Mouse (Mus musculus) frontal cortex, postnatal 10 days (tissue): Measurements from ENCODE around the gene Abcd3.

Experiments
- DNase-seq, 2 experiments: peaks; one replicate each; pipeline ENCODE4 v3.0.0; 2022; ENCODE audit warnings: low spot score in 2 of 2, mixed read lengths in 1 of 2

Abcd3 gene

DNA sequence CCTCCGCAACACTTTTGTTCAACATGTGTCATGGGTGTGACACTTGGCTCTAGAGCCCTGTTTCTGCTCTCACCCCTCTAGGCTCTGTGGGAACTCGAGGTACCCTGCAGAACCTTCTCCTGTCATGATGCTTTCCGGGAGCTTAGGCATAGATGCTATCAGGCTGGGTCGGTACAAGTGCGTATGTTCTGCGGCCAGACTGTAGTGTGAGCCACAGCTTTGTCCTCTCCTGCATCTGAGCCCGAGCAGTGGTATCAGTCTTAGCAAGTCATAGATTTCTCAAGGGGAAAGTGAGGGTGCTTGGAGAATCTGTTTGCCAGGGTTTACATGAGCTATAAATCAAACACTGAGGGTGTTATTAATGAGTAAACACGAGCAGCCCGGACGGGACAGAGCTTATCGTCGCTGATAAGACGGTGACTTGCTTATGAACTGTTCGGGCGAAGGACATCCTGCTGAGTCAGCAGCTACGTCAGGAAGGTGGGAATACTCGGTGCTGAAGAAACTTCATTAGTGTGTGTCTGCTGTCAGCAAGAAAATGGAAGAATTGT, 101.9 kb downstream of the Abcd3 start:
- no peak for DNase-seq

DNA sequence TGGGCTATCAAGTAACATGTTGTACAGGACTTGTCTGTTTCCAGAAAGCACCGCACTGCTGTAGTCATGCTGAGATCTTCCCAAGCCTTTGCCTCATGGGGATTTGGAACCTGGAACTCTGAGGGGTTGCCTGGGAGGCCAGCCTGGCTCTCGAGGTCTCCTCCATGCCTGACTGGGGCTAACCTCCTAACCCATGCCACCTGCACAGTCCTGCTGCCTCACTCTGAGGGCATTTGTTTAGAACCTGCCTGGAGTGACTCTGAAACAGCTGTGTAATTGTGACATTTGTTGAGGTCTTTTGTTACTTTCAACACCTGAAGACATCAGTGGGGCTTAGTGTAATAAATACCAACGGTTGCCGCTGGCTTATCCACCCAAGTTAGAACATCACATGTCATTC, 102.9 kb downstream of the Abcd3 start:
- DNase-seq: no peak

DNA sequence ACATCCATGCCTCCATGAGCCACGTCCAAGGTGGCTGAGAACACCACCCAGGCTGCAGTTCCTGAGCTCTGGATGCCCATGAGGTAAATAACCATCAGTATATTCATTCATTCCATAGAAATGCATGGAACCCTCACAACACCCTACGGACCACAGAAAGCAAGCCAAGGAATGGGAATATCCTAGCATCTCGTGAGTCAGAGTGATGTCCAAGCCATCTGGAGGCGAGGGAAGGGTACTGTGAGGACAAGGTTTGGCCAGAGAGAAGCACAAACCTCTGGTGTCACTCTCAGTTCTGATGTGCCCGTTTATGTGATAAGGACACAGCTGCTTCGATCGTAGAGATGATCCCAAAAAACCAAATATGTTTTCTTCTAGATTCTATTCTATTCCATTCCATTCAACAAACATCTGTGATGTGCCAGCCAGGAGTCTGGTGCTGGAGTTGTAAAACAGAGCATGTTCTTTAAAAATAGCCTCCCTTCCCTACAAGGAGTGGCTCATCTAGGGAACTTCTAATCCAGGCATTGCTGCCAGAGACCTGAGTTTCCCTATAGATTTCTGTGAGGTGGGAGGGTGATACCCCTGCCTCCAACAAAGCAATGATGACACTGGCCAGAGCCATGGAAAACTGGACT, 104.1 kb downstream of the Abcd3 start:
- no peak for DNase-seq
